Mouse (Mus musculus) liver, adult 2 months (tissue): ENCODE measurements around the gene Dpyd.

Source experiments
- CTCF ChIP-seq: fragments of 200-500 bp; IDR thresholded peaks from 2 replicates; pipeline ENCODE4 v1.5.1; 2011; ENCODE audit warnings: low read depth, low read length, control low read depth
- POLR2A ChIP-seq: fragments of 200-500 bp; IDR thresholded peaks from 2 replicates; pipeline ENCODE4 v1.6.1; 2011; ENCODE audit warnings: low read length, control low read depth; ENCODE audit not compliant: insufficient read depth; ENCODE audit errors: extremely low read depth

DNA sequence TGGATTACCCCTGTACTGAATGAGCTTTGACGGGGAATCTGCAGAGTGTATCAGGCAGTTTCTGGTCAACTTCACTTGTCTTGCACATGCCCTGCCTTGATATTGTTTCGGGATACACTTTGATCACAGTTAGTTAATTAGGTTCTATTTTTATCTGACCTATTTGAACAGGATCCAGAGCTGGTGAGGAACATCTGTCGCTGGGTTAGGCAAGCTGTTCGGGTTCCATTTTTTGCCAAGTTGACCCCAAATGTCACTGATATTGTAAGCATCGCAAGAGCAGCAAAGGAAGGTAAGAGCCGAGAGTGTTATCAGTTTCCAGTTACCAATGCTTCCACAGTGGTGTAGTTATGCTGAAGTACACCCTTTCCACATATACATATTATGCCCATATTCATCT, 632.1 kb downstream of the Dpyd start:
- no peak for TF ChIP-seq CTCF
- no peak for TF ChIP-seq POLR2A
